Mouse (Mus musculus): ENCODE results near the gene Fh1.

- TF ChIP-seq POLR2A (IDR thresholded peaks at IDR 0.05; ENCODE audit: extremely low read depth, insufficient read depth, low read length) = no peak
- no peak for TF ChIP-seq CTCF (IDR thresholded peaks at IDR 0.05; ENCODE audit: extremely low read depth, insufficient read depth, low read length)
Observed at GRCm38 (mm10) chr1:175629248-175629647, 3.8 kb upstream of the Fh1 start.
